Mouse (Mus musculus) embryo, embryonic 9.5 days (tissue): ENCODE measurements around the gene Gm49510.

Experiments used
- DNase-seq: peaks from one replicate; pipeline ENCODE4 v3.0.0-alpha.2; 2017; ENCODE audit errors: extremely low spot score

The Gm49510 gene

DNA sequence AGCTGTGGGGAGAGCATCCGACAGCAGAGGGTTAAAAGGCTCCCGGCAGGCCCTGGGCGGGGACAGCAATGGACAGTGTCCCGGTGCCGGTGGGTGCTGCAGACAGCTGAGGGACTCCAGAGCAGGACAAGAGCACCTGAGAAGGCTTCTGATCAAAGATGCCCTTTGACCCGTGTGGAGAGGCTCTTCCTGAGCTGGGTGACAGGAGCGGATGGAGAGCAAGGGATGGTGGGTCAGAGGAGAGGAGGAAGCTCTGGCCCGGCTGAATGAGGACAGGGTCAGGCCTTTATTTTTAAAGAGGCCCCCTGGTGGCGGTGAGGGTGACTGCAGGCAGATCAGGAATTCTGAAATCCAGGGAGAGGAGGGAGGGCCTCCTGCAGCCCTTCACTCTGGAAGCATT, 43.2 kb downstream of the Gm49510 start:
- peak; percentile 87 for DNase-seq

DNA sequence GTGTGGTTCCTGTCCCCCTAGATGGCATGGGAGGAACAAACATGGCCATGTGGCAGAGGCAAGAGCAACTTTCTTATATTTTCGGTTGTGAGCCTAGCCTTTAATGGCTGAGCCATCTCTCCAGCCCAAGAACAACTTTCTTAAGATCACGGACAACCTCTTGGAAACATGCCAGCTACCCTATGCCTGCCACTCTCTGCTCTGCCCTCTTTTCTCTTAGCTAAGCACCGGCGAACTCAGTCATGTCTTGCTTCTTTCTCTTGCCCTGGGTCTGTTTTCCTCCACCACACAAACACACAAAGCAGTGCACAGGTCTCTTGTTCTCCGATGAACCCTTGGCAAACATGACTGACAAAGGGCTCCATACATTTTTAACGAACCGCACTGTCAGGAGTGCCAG, 46.8 kb downstream of the Gm49510 start:
- DNase-seq, result no peak

DNA sequence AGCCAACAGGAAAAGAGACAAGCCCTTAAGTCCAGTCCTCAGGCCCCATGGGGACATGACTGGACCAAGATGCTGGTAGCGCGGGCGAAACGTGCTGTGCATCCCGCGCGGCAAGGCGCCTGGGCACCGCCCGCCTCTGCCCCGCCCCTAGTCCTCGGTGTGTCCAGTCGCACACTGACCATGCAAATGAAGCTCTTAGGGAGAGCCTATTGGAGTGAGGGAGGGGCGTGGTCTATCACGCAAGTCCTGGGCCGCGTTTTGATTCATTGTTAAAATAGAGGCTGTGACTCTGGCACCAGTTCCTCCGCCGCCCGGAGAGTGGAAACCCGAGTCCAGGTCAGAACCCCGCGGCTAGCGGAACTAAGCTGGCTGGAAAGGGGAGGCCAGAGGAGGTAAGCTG, 48.2 kb downstream of the Gm49510 start, which contains the start of gene Triobp:
TSS of gene Triobp (plus strand) at position 68 of the 400 bp plus-strand sequence.
- DNase-seq, result peak; percentile 90

DNA sequence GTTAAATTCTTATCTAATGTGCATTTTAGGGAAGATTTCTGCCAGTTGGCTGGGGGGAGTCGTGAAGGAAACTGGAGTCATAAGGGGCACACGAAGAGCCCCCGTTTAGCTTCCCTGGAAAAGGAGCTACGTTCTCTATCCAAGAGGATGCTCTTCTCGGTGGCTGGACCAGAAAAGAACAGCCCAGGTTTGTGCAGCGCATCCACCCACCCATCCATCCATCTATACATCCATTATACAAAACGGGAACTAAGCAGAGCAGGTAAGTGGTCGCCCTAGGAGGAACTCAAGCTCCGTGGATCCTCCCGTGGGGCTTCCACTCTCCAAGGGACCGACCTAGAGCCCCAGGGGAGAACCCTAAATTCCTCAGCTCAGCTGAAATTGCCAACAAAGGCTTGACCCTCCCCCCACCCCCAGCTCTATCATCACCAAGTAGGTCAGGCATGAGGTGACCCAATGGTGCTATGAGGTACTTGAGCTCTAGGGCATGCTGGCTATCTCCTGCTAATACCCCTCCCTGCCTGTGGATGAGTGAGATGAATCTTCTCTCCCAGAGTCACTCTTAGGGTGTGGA, 48.8 kb downstream of the Gm49510 start:
- DNase-seq, result no peak

DNA sequence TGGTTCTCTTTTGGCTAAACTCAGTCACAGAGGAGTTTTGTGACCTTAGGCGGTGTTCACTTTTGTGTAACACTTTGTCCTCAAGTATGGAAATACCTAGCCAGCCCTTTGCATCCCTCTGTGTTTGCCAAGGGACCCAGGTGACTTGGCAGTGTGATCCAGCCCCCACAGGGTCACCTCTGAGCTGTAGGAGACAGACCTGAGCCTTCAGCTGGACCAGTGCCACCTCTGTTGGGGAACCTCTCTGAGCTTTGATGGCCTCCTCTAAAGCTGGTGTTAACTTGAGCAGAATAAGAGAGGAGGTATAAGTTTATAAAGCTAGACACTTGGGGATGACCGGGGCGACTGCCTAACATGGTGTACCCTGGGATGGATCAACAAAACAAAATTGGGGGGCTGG, 49.4 kb downstream of the Gm49510 start:
- no peak for DNase-seq

DNA sequence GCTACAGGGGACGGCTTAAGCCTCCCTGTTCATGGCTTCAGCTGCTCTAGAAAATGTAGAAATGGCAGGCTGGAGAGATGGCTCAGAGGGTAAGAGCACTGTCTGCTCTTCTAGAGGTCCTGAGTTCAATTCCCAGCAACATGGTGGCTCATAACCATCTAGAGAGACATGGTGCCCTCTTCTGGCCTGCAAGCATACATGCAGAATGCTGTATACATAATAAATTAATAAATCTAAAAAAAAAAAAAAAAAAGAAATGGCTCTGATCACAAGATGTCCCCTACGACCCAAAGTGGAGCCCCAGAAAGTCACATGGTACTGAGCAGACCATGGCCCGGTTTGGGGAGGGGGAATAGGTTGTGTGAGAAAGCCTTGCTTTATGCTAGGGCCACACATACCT, 56.2 kb downstream of the Gm49510 start:
- no peak for DNase-seq

DNA sequence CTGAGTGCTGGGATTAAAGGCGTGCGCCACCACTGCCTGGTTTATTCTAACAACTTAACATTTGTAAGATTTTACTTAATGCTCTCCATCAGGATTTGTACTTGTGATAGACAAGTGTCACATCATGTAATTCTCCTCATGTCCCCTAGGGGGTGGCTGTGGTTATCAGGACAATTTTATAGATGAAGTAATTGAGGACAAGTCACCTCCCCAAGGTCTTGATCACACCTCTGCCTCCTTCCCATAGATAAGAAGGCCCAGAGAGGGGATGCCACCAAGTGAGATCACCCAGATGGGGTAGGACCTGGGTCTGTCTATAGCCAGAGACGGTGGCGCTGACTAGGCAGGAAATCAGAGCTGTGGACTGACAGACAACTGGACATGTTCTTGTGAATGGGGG, 56.9 kb downstream of the Gm49510 start:
- DNase-seq, result no peak

DNA sequence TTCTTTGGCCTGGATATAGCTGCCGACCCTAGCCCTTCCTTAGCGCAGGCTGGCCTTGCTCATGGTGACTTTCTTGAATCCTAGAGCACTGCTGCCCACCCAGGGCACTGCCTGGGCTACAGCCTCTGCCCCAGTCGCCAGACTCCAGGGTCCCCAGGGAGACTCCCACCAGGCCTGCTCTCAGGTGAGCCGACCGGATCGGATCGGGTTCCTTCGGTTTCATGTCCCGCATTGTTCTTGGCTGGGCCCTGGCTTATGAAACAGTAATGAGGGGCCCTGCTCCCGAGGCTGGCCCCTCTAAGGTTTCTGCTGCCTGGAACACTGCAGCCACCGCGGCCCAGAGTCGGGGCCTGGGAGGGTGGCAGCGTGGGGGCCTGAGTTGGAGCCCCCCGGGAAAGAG, 57.6 kb downstream of the Gm49510 start:
- no peak for DNase-seq

DNA sequence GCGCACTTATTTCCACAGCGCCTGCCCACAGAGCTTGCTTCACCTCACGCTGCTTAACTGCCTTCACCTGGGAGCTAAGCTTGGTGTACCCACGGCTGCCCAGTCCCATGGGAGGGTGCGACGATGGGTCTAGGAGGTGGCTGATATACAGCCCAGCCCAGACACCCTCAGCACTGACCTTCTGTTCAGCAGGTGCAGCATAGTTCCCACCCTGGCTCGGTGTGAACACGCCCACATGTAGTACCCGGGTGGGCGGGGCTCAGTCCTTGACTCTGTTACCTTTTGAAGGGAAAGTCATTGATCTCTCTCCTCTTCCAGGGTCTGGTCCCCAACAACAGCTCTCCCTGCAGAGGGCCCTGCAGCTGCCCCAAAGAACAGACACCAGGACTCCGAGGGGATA, 60.1 kb downstream of the Gm49510 start:
- DNase-seq, result no peak

DNA sequence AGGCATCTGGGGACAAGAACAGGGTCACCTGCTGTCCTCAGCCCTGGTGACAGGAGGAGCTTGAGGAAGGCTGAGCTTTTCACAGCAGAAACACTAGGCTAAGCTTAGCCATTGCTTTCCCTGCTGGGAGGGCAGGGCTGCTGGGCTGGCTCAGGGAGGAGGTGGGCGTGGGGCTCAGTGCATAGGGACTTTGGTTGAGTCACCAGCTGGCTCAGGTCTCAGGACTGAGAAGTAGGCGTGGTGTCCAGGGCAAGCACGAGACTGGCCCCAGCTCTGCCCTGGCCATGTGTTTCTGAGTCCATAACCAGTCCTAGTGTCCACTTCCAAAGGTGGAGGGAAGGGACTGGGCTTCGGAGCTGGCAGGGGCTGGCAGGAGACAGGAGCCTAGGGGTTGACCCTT, 60.6 kb downstream of the Gm49510 start:
- DNase-seq, result no peak

DNA sequence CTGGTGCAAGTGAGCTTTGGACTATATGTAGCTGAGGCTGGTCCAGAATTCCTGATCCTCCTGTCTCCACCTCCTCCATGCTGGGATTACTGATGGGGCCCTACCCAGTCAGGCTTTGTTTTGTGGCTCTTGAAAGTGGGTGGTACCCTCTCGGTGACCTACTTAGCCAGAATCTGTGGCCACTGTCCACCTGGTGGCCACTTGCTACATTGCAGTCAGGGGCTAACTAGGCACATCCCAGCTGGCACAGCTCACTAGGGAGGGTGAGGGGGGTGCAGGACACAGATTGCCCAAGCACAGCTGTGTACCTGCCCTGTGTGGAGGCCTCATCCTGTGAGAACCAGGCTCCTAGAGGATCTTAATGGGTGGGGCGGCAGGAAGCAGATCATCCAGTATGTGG, 63.4 kb downstream of the Gm49510 start:
- DNase-seq, result peak; percentile 67
